Mouse (Mus musculus) heart, embryonic 14.5 days (tissue): ENCODE measurements around the gene Gm20425. TPM values are rescaled to one million over a fixed set of nuclear protein-coding genes. Genes with fewer than 3 reads are reported as not detected.

Experiments used
- ATAC-seq: fragments of 200-750 bp; cut with Nextera tagmentation; 2 replicates; pipeline ENCODE4 v1.8.0; 2017; ENCODE audit warnings: low read depth, moderate TSS enrichment; ENCODE audit not compliant: insufficient number of reproducible peaks, insufficient read depth, low FRiP score
- H3K27ac ChIP-seq, 2 experiments: fragments of 200-500 bp in 1 of 2; fragments of 300-500 bp in 1 of 2; sonication (generic) in 1 of 2; replicated peaks in 1 of 2; 2 replicates each; pipeline ENCODE4 v1.5.1; 2012 to 2014; ENCODE audit warnings: low read depth in 2 of 2, low read length in 2 of 2, control low read depth in 1 of 2, mild to moderate bottlenecking in 1 of 2, mixed read lengths in 1 of 2; ENCODE audit not compliant: control insufficient read depth in 1 of 2, insufficient read depth in 1 of 2
- H3K27me3 ChIP-seq: fragments of 300-500 bp; sonication (generic); 2 replicates; pipeline ENCODE4 v1.6.1; 2014; ENCODE audit warnings: mild to moderate bottlenecking, low read length, control low read depth; ENCODE audit not compliant: control insufficient read depth, insufficient read depth
- H3K36me3 ChIP-seq: fragments of 300-500 bp; sonication (generic); 2 replicates; pipeline ENCODE4 v1.6.1; 2014; ENCODE audit warnings: mild to moderate bottlenecking, control low read depth, low read length, mixed read lengths; ENCODE audit not compliant: control insufficient read depth, insufficient read depth
- H3K4me1 ChIP-seq, 2 experiments: fragments of 200-500 bp in 1 of 2; fragments of 300-500 bp in 1 of 2; sonication (generic) in 1 of 2; 2 replicates each; pipeline ENCODE4 v1.6.1; 2012 to 2014; ENCODE audit warnings: low read length in 2 of 2, control low read depth in 1 of 2, mixed read lengths in 1 of 2; ENCODE audit not compliant: control insufficient read depth in 2 of 2, insufficient read depth in 2 of 2
- H3K4me2 ChIP-seq: fragments of 300-500 bp; sonication (generic); 2 replicates; pipeline ENCODE4 v1.6.1; 2014; ENCODE audit warnings: mild to moderate bottlenecking, low read length
- H3K4me3 ChIP-seq, 2 experiments: fragments of 200-500 bp in 1 of 2; fragments of 300-500 bp in 1 of 2; sonication (generic) in 1 of 2; 2 replicates each; pipeline ENCODE4 v1.5.1; 2012 to 2014; ENCODE audit warnings: low read length in 2 of 2, mild to moderate bottlenecking in 2 of 2, control low read depth in 1 of 2, low read depth in 1 of 2, moderate library complexity in 1 of 2; ENCODE audit not compliant: control insufficient read depth in 1 of 2, insufficient read depth in 1 of 2
- H3K9ac ChIP-seq: fragments of 300-500 bp; sonication (generic); 2 replicates; pipeline ENCODE4 v1.6.1; 2014; ENCODE audit warnings: mild to moderate bottlenecking, low read length
- H3K9me3 ChIP-seq: fragments of 300-500 bp; sonication (generic); 2 replicates; pipeline ENCODE4 v1.6.1; 2016; ENCODE audit warnings: low read length, control low read depth; ENCODE audit not compliant: control insufficient read depth
- WGBS: fragments of 180-500 bp; shearing (Covaris S2); extraction: QIAGEN DNeasy Blood & Tissue Kit; methylation state at CpG from one replicate; pipeline ENCODE4 v1.1.7; 2014; 5-methylcytosine and 5-hydroxymethylcytosine counted together
- polyA plus RNA-seq: library from polyadenylated mRNA; unstranded; fragments of >200 nt; fragmentation: Nextera tagmentation; extraction: Ambion mirVana; gene quantifications from 2 replicates; pipeline ENCODE4 v1.2.1, GENCODE M21; 2014

The Gm20425 gene
- polyA plus RNA-seq, 1 experiment from 2014 or later: not detected

- WGBS: under 1% methylated on average over 45 of the region's 45 CpGs
- Histone ChIP-seq H3K4me3 (peak within 1 kb of the TSS; percentile 86 to 100), H3K4me1 (0 out of 4 replicates have a peak, but pooled peaks cover 0 to 3% of the 10 kb centered on the region in 2 experiments), H3K27ac (peak within 1 kb of the TSS; percentile 90 to 97), H3K4me2 (peak within 1 kb of the TSS; percentile 78), H3K36me3 (peaks cover 30% of the 10 kb centered on the region), H3K27me3 (no peaks in the 10 kb centered on the region), H3K9me3 (no peaks in the 10 kb centered on the region), H3K9ac (peak within 1 kb of the TSS; percentile 91)
- ATAC-seq: peak; percentile 96
These were observed 28.4 kb downstream of the Gm20425 start, which contains the start of gene Srprb for GRCm38 (mm10) chr9:103201561-103202260. TSS of gene Srprb (minus strand) at chr9:103202137.

DNA sequence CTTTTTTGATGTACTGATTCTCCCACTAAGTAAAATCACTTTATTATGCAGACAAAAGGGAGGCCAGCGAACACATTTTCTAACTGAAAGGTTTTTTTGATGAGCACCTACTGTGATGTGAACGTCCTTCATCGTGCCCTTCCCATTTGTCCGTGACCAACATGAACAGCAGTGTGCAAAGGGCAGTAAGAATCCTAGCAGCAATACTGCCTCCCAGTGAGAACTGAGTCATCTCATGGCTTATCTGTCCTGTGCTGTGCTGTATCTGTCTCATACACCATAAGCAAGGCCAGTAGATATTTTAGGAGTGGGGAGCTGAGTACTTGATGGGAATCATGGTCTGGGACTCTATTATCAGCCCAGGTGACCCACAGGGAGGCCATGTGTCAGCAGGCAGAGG, 41.7 kb downstream of the Gm20425 start:
- Histone ChIP-seq H3K4me3 (no peak overlapping the region), H3K36me3 (peaks cover 58% of the 10 kb centered on the region), H3K9me3 (no peaks in the 10 kb centered on the region), H3K4me1 (no peaks in the 10 kb centered on the region; a peak in 1 of 4 replicates), H3K4me2 (no peak overlapping the region), H3K9ac (no peak overlapping the region), H3K27ac (no peak overlapping the region), H3K27me3 (no peaks in the 10 kb centered on the region)
- no peak for ATAC-seq
- 81% methylated on average over 4 of the region's 4 CpGs for WGBS

DNA sequence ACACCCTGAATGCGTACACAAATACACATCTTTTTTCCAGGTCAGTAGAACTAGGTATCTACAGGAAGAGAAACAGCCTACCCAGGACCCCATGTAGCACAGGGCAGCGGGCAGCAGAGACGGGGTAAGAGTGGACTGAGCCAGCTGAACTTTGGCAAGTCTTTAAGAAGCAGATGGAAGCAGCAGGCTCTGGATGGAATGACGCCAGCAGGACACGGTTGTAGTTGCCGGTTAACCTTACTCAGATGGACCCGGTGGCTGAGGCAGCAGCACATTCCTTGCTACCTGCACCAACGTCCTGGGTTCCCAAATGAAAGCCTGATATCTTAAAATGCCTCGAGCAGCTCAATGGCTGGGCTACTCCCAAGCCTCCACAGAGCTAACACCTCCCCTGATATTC, 43.4 kb downstream of the Gm20425 start:
- Histone ChIP-seq H3K27ac (no peak overlapping the region), H3K27me3 (no peaks in the 10 kb centered on the region), H3K9me3 (no peaks in the 10 kb centered on the region), H3K4me3 (no peak overlapping the region), H3K4me2 (no peak overlapping the region), H3K9ac (no peak overlapping the region), H3K4me1 (no peaks in the 10 kb centered on the region; a peak in 1 of 4 replicates), H3K36me3 (peaks cover 42% of the 10 kb centered on the region)
- ATAC-seq: no peak
- 54% methylated on average over 9 of the region's 9 CpGs for WGBS

- H3K27ac ChIP-seq: no peak overlapping the region
- H3K9ac ChIP-seq: no peak overlapping the region
- no peak overlapping the region for H3K4me2 ChIP-seq
- peaks cover 35% of the 10 kb centered on the region for H3K36me3 ChIP-seq
- no peaks in the 10 kb centered on the region for H3K27me3 ChIP-seq
- no peak for ATAC-seq
- no peaks in the 10 kb centered on the region for H3K9me3 ChIP-seq
- 87% methylated on average over 8 of the region's 8 CpGs for WGBS
- no peaks in the 10 kb centered on the region; a peak in 1 of 4 replicates for H3K4me1 ChIP-seq
- H3K4me3 ChIP-seq: no peak overlapping the region
These were observed 44.2 kb downstream of the Gm20425 start for GRCm38 (mm10) chr9:103185946-103186345.

- no peak overlapping the region for H3K4me3 ChIP-seq
- no peak overlapping the region for H3K27ac ChIP-seq
- H3K36me3 ChIP-seq: peaks cover 24% of the 10 kb centered on the region
- H3K9ac ChIP-seq: no peak overlapping the region
- ATAC-seq: no peak
- H3K4me1 ChIP-seq: peaks cover 5 to 8% of the 10 kb centered on the region in 2 experiments
- H3K27me3 ChIP-seq: no peaks in the 10 kb centered on the region
- H3K4me2 ChIP-seq: no peak overlapping the region
- H3K9me3 ChIP-seq: no peaks in the 10 kb centered on the region
- WGBS: 69% methylated on average over 4 of the region's 4 CpGs
These were observed 45.3 kb downstream of the Gm20425 start for GRCm38 (mm10) chr9:103184855-103185254.

- Histone ChIP-seq H3K27ac (no peak overlapping the region), H3K4me3 (no peak overlapping the region), H3K4me2 (no peak overlapping the region), H3K9ac (no peak overlapping the region), H3K36me3 (no peaks in the 10 kb centered on the region), H3K9me3 (no peaks in the 10 kb centered on the region), H3K27me3 (no peaks in the 10 kb centered on the region), H3K4me1 (peaks cover 5 to 8% of the 10 kb centered on the region in 2 experiments)
- no peak for ATAC-seq
- WGBS: 88% methylated on average over 8 of the region's 8 CpGs
These were observed 48.2 kb downstream of the Gm20425 start for GRCm38 (mm10) chr9:103181886-103182285.

GRCm38 (mm10) chr9:103180807-103181565, 49.1 kb downstream of the Gm20425 start:
- H3K9me3 ChIP-seq: no peaks in the 10 kb centered on the region
- 1% methylated on average over 20 of the region's 20 CpGs for WGBS
- H3K9ac ChIP-seq: peak overlapping the region; percentile 77
- H3K4me1 ChIP-seq: peaks cover 5 to 8% of the 10 kb centered on the region in 2 experiments
- peak overlapping the region; percentile 37 to 64; a peak in 2 of 4 replicates for H3K27ac ChIP-seq
- H3K4me3 ChIP-seq: peak overlapping the region; percentile 54 to 72
- H3K4me2 ChIP-seq: peak overlapping the region; percentile 86
- no peaks in the 10 kb centered on the region for H3K27me3 ChIP-seq
- H3K36me3 ChIP-seq: no peaks in the 10 kb centered on the region
- peak; percentile 83 for ATAC-seq
